Mouse (Mus musculus) heart, adult 2 months (tissue): ENCODE measurements around the gene Pakap. TPM values are rescaled to one million over a fixed set of nuclear protein-coding genes. Genes with fewer than 3 reads are reported as not detected.

Source experiments
- DNase-seq, 2 experiments: peaks; one replicate each; pipeline ENCODE4 v3.0.0; 2021
- H3K27ac ChIP-seq: fragments of 200-600 bp; 2 replicates; pipeline ENCODE4 v1.8.1; 2022
- H3K27me3 ChIP-seq: fragments of 200-500 bp; 2 replicates; pipeline ENCODE4 v1.6.1; 2012; ENCODE audit warnings: mild to moderate bottlenecking, low read length, inconsistent platforms, mixed read lengths; ENCODE audit not compliant: control insufficient read depth, insufficient read depth
- H3K36me3 ChIP-seq: fragments of 200-500 bp; 2 replicates; pipeline ENCODE4 v1.6.1; 2012; ENCODE audit warnings: low read length, inconsistent platforms; ENCODE audit not compliant: control insufficient read depth, insufficient read depth
- H3K4me1 ChIP-seq: fragments of 200-500 bp; 2 replicates; pipeline ENCODE4 v1.6.1; 2011; ENCODE audit warnings: low read length; ENCODE audit not compliant: control insufficient read depth, insufficient read depth
- H3K4me3 ChIP-seq: fragments of 200-600 bp; 2 replicates; pipeline ENCODE4 v1.8.1; 2022
- H3K79me2 ChIP-seq: fragments of 200-500 bp; replicated peaks from 2 replicates; pipeline ENCODE4 v1.6.1; 2012; ENCODE audit warnings: mild to moderate bottlenecking, inconsistent platforms, low read length, moderate library complexity, mixed read lengths; ENCODE audit not compliant: control insufficient read depth, insufficient read depth
- H3K9ac ChIP-seq: fragments of 200-500 bp; 2 replicates; pipeline ENCODE4 v1.6.1; 2012; ENCODE audit warnings: low read depth, mild to moderate bottlenecking, control low read depth, inconsistent platforms, low read length, mixed read lengths
- CTCF ChIP-seq: fragments of 200-600 bp; IDR thresholded peaks from 2 replicates; pipeline ENCODE4 v1.8.1; 2022; ENCODE audit warnings: antibody characterized with exemption, mild to moderate bottlenecking, moderate library complexity
- EP300 ChIP-seq: fragments of 200-500 bp; IDR thresholded peaks from 2 replicates; pipeline ENCODE4 v1.6.1; 2011; ENCODE audit warnings: low read depth, low read length, control low read depth; ENCODE audit not compliant: insufficient read depth
- POLR2A ChIP-seq: fragments of 200-500 bp; IDR thresholded peaks from 2 replicates; pipeline ENCODE4 v1.6.1; 2011; ENCODE audit warnings: mild to moderate bottlenecking, low read depth, low read length, control low read depth; ENCODE audit not compliant: insufficient read depth
- WGBS: fragments of 180-500 bp; shearing (Covaris S2); methylation state at CpG from one replicate; pipeline ENCODE4 v1.1.7; 2018; 5-methylcytosine and 5-hydroxymethylcytosine counted together
- intact Hi-C: fragments of 180-260 bp; cut with DNase I; formaldehyde crosslinking; loops from one replicate; pipeline ENCODE4 v1.15.1; 2025
- polyA plus RNA-seq: library from polyadenylated mRNA; depleted of rRNA; stranded (reverse); fragments of >200 nt; gene quantifications from 2 replicates; pipeline ENCODE4 v1.2.3, GENCODE M21; 2012
- total RNA-seq, 2 experiments: library from RNA; stranded (reverse); gene quantifications; 2 replicates each; pipeline ENCODE4 v1.2.3; 2021

The Pakap gene
- total and polyA plus RNA-seq, 3 experiments: 3.3 to 35.2 (median 33.7) TPM

GRCm38 (mm10) chr4:57920522-57920921, 352.5 kb downstream of the Pakap start:
- no peak for TF ChIP-seq CTCF
- no peak for TF ChIP-seq EP300
- no peak for TF ChIP-seq POLR2A
- H3K27ac ChIP-seq: no peak overlapping the region
- H3K36me3 ChIP-seq: no peaks in the 10 kb centered on the region
- no peak overlapping the region for H3K9ac ChIP-seq
- no peak overlapping the region for H3K4me3 ChIP-seq
- intact Hi-C loops: no loop called here
- no peak for DNase-seq
- WGBS: 92% methylated on average over 1 of the region's 1 CpGs
- H3K27me3 ChIP-seq: no peaks in the 10 kb centered on the region
- no peaks in the 10 kb centered on the region for H3K79me2 ChIP-seq
- H3K4me1 ChIP-seq: no peaks in the 10 kb centered on the region

GRCm38 (mm10) chr4:57922171-57922570, 354.2 kb downstream of the Pakap start:
- H3K79me2 ChIP-seq: no peaks in the 10 kb centered on the region
- H3K9ac ChIP-seq: no peak overlapping the region
- H3K4me3 ChIP-seq: no peak overlapping the region
- WGBS: 76% methylated on average over 5 of the region's 5 CpGs
- no peaks in the 10 kb centered on the region for H3K36me3 ChIP-seq
- intact Hi-C loops: no loop called here
- no peak for DNase-seq
- H3K27ac ChIP-seq: no peak overlapping the region
- no peaks in the 10 kb centered on the region for H3K4me1 ChIP-seq
- no peak for TF ChIP-seq EP300
- TF ChIP-seq CTCF: no peak
- no peak for TF ChIP-seq POLR2A
- no peaks in the 10 kb centered on the region for H3K27me3 ChIP-seq

- 83% methylated on average over 6 of the region's 6 CpGs for WGBS
- no peak overlapping the region for H3K4me3 ChIP-seq
- DNase-seq: no peak
- no peak overlapping the region for H3K9ac ChIP-seq
- TF ChIP-seq CTCF: no peak
- TF ChIP-seq EP300: no peak
- no peak for TF ChIP-seq POLR2A
- H3K4me1 ChIP-seq: no peaks in the 10 kb centered on the region
- H3K27me3 ChIP-seq: no peaks in the 10 kb centered on the region
- H3K27ac ChIP-seq: no peak overlapping the region
- intact Hi-C loops: loop anchor here (5.0 kb wide), 1 partner anchor 552 kb away; no protein-coding TSS in a partner anchor
- H3K36me3 ChIP-seq: no peaks in the 10 kb centered on the region
- H3K79me2 ChIP-seq: no peaks in the 10 kb centered on the region
Observed at GRCm38 (mm10) chr4:57924556-57925071, 356.6 kb downstream of the Pakap start.

- no peaks in the 10 kb centered on the region for H3K27me3 ChIP-seq
- H3K4me3 ChIP-seq: no peak overlapping the region
- TF ChIP-seq CTCF (peak; percentile 84), POLR2A (no peak)
- DNase-seq: no peak
- H3K4me1 ChIP-seq: no peaks in the 10 kb centered on the region
- no peaks in the 10 kb centered on the region for H3K79me2 ChIP-seq
- H3K36me3 ChIP-seq: no peaks in the 10 kb centered on the region
- no peak overlapping the region for H3K9ac ChIP-seq
- intact Hi-C loops: loop anchor here (5.0 kb wide), 1 partner anchor 555 kb away; no protein-coding TSS in a partner anchor
- H3K27ac ChIP-seq: no peak overlapping the region
- WGBS: 23% methylated on average over 3 of the region's 3 CpGs
Observed at GRCm38 (mm10) chr4:57927464-57928205, 359.7 kb downstream of the Pakap start.

- no peak overlapping the region for H3K4me3 ChIP-seq
- H3K79me2 ChIP-seq: no peaks in the 10 kb centered on the region
- no peak for TF ChIP-seq CTCF
- TF ChIP-seq POLR2A: no peak
- TF ChIP-seq EP300: no peak
- no peak for DNase-seq
- H3K36me3 ChIP-seq: no peaks in the 10 kb centered on the region
- no peak overlapping the region for H3K9ac ChIP-seq
- no peaks in the 10 kb centered on the region for H3K27me3 ChIP-seq
- no peaks in the 10 kb centered on the region for H3K4me1 ChIP-seq
- no peak overlapping the region for H3K27ac ChIP-seq
- intact Hi-C loops: no loop called here
- 62% methylated on average over 5 of the region's 5 CpGs for WGBS
Observed at GRCm38 (mm10) chr4:57930559-57931170, 362.7 kb downstream of the Pakap start.

- no peak overlapping the region for H3K4me3 ChIP-seq
- H3K4me1 ChIP-seq: no peaks in the 10 kb centered on the region
- DNase-seq: no peak
- H3K79me2 ChIP-seq: no peaks in the 10 kb centered on the region
- no peak overlapping the region for H3K27ac ChIP-seq
- H3K27me3 ChIP-seq: no peaks in the 10 kb centered on the region
- no peak for TF ChIP-seq CTCF
- TF ChIP-seq POLR2A: no peak
- TF ChIP-seq EP300: no peak
- no peaks in the 10 kb centered on the region for H3K36me3 ChIP-seq
- intact Hi-C loops: no loop called here
- 68% methylated on average over 5 of the region's 5 CpGs for WGBS
- H3K9ac ChIP-seq: no peak overlapping the region
Observed at GRCm38 (mm10) chr4:57934181-57934580, 366.2 kb downstream of the Pakap start.
